Mouse (Mus musculus) bone marrow macrophage, adult 2 months (primary cell): ENCODE data around the gene Pde6h. TPM values are rescaled to one million over a fixed set of nuclear protein-coding genes. Genes with fewer than 3 reads are reported as not detected.

Source experiments
- H3K27ac ChIP-seq: 2 replicates; pipeline ENCODE4 v1.5.1; 2012; ENCODE audit warnings: low read depth, low read length; ENCODE audit not compliant: insufficient read depth
- H3K4me1 ChIP-seq: 2 replicates; pipeline ENCODE4 v1.6.1; 2012; ENCODE audit warnings: low read length; ENCODE audit not compliant: control insufficient read depth, insufficient read depth
- H3K4me3 ChIP-seq: 2 replicates; pipeline ENCODE4 v1.5.1; 2012; ENCODE audit warnings: mild to moderate bottlenecking, low read length, moderate library complexity; ENCODE audit not compliant: insufficient read depth
- CTCF ChIP-seq: IDR thresholded peaks from 2 replicates; pipeline ENCODE4 v1.5.1; 2012; ENCODE audit warnings: low read depth, mild to moderate bottlenecking, low read length, moderate library complexity
- POLR2A ChIP-seq: IDR thresholded peaks from 2 replicates; pipeline ENCODE4 v1.6.1; 2012; ENCODE audit warnings: mild to moderate bottlenecking, low read depth, low read length, borderline replicate concordance
- polyA plus RNA-seq: library from polyadenylated mRNA; stranded (reverse); fragments of >200 nt; gene quantifications from 2 replicates; pipeline ENCODE4 v1.2.4, GENCODE M21; 2012; ENCODE audit not compliant: missing spikeins, insufficient read depth, insufficient read length

The Pde6h gene
- polyA plus RNA-seq, 1 experiment = 1.1 TPM

DNA sequence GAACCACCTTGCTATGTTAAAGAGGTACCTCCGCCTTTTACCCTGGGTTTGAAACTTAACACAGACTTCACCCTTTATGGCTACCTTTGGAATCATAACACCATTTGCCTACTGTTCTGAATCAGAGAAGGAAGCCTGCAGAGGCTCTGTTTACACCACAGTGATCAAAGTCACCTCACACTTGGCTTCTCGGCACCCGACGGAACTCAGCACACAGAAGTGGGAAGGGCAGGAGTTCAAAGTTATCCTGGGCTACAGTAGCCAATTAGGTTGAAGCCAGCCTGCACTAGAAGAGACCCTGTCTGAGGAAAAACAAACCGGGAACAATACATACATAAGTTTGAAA, 78.5 kb downstream of the Pde6h start:
- TF ChIP-seq CTCF (no peak), POLR2A (no peak)
- no peak overlapping the region for H3K27ac ChIP-seq
- H3K4me1 ChIP-seq = no peaks in the 10 kb centered on the region
- H3K4me3 ChIP-seq = no peak overlapping the region

DNA sequence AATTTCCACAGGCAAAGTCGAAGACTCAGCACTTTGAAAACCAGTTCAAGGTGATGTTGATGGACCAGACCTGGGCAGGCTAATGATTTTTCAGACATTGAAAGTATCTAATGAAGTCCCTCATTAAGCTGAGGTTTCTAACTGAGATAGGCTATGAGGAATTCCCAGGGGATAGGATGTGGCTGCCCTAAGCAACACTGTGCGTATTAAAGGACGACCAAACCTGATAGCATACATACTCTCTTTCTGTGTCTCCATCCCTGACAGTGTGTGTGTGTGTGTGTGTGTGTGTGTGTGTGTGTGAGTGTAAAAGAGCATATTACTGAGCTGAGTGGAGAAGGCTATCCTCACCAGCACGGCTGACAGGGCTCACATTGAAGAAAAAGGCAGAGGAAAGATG, 80.7 kb downstream of the Pde6h start:
- Histone ChIP-seq H3K4me1 (no peaks in the 10 kb centered on the region), H3K4me3 (no peak overlapping the region), H3K27ac (no peak overlapping the region)
- TF ChIP-seq POLR2A (no peak), CTCF (no peak)

- no peaks in the 10 kb centered on the region for H3K4me1 ChIP-seq
- H3K27ac ChIP-seq = no peak overlapping the region
- TF ChIP-seq CTCF (no peak), POLR2A (no peak)
- H3K4me3 ChIP-seq = no peak overlapping the region
Measured at GRCm38 (mm10) chr6:137011187-137011586, 87.6 kb downstream of the Pde6h start.

DNA sequence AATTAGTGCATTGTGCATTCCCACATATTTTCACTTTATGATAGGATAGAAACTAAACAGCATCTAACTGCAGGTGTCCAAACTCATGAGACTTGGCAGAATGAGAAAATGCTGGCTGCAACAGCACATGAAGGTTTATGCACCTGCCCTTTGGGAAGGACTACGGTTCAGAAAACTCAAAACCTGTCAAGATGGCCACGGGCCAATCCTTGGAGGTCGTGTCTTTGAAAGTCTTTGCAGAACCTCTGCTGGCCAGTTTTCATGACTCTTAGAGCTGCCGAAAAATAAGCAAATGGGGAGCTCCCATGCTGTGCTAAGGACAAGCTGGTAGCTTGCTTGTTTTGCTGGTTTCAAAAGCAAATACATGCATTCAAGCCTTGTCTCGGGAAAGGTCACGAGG, 90.7 kb downstream of the Pde6h start:
- Histone ChIP-seq H3K4me1 (no peaks in the 10 kb centered on the region), H3K27ac (no peak overlapping the region), H3K4me3 (no peak overlapping the region)
- TF ChIP-seq CTCF = no peak
- TF ChIP-seq POLR2A = no peak

- TF ChIP-seq POLR2A = no peak
- TF ChIP-seq CTCF = no peak
- Histone ChIP-seq H3K4me1 (no peaks in the 10 kb centered on the region), H3K27ac (no peak overlapping the region), H3K4me3 (no peak overlapping the region)
Measured at GRCm38 (mm10) chr6:137017216-137017973, 93.8 kb downstream of the Pde6h start.

Other genes starting within 250 kb of the Pde6h start
- not detected in 2 replicates for gene Gucy2c, start 142.1 kb upstream of the Pde6h start, polyA plus RNA-seq
- gene Hist4h4, start 119.4 kb upstream of the Pde6h start, polyA plus RNA-seq = 0.51 and 0.56 TPM in 2 replicates
- 58.1 and 78.1 TPM in 2 replicates for gene H2afj, start 115.6 kb upstream of the Pde6h start, polyA plus RNA-seq
- gene BC049715, start 96.2 kb upstream of the Pde6h start, polyA plus RNA-seq = 4.4 and 5.1 TPM in 2 replicates
- 69.8 and 76.4 TPM in 2 replicates for gene Wbp11, start 95.6 kb upstream of the Pde6h start, polyA plus RNA-seq
- 0.57 and 0.74 TPM in 2 replicates for gene Smco3, start 88.4 kb upstream of the Pde6h start, polyA plus RNA-seq
- not detected in 2 replicates for gene Art4, start 66.1 kb upstream of the Pde6h start, polyA plus RNA-seq
- 2.7 and 4.0 TPM in 2 replicates for gene Mgp, start 48.0 kb upstream of the Pde6h start, polyA plus RNA-seq
- not detected in 2 replicates for gene Erp27, start 1.7 kb upstream of the Pde6h start, polyA plus RNA-seq
- 1,210 and 1,280 TPM in 2 replicates for gene Arhgdib, start 18.1 kb downstream of the Pde6h start, polyA plus RNA-seq
- not detected in 2 replicates for gene Rerg, start 246.7 kb downstream of the Pde6h start, polyA plus RNA-seq